8 mouse cellular contexts compared by ENCODE assay signal in genomic region chr3:144425041-144425448, GRCm38 (mm10).
DNase-seq lines count a peak whose midpoint lies in the region.

No protein-coding gene starts in this region.

- intact Hi-C loops in heart, postnatal 10 days (cut with DNase I), result no loop called here
- intact Hi-C loops in left cerebral cortex, postnatal 25 days (cut with DNase I), result loop anchor here (1.0 kb wide), 1 partner anchor 14 kb away; no protein-coding TSS in a partner anchor
- intact Hi-C loops in heart, postnatal 25 days (cut with DNase I), result no loop called here

- peak; percentile 39 to 41 for DNase-seq in heart, postnatal 10 days
- no peak for DNase-seq in heart, adult 11 months
- peak; percentile 68 for DNase-seq in adrenal gland, postnatal 14 days
- DNase-seq in frontal cortex, postnatal 36 days (ENCODE audit: low spot score in 2 of 2), result peak; percentile 77 to 88
- DNase-seq in left cerebral cortex, postnatal 25 days (ENCODE audit: low spot score in 2 of 2), result peak; percentile 71 to 96
- DNase-seq in gastrocnemius, postnatal 25 days, result no peak
- no peak for DNase-seq in heart, postnatal 25 days (ENCODE audit: low spot score)
- no peak for DNase-seq in embryo, embryonic 11 days

Comparison
In these comparisons a context has a peak if more than half of its experiments do, and no peak if none do; other contexts are left out.
1. DNase-seq: peak in heart, postnatal 10 days (2 of 2), adrenal gland, postnatal 14 days (single experiment), frontal cortex, postnatal 36 days (2 of 2) and left cerebral cortex, postnatal 25 days (2 of 2); none in heart, adult 11 months (single experiment), gastrocnemius, postnatal 25 days (single experiment), heart, postnatal 25 days (single experiment) and embryo, embryonic 11 days (single experiment).